Mouse (Mus musculus): ENCODE data around the gene Smarce1.

GRCm38 (mm10) chr11:99207449-99207848 is 23.4 kb downstream of the Smarce1 start:
- TF ChIP-seq CTCF (IDR thresholded peaks at IDR 0.05; ENCODE audit: low read depth, low read length) (no peak), POLR2A (IDR thresholded peaks at IDR 0.05; ENCODE audit: borderline replicate concordance, low read depth, low read length) (no peak)

Measured in bone marrow macrophage, adult 2 months (primary cell).